Mouse (Mus musculus) A20 (cell line): ENCODE measurements around the gene Samsn1.

Experiments
- DNase-seq: peaks from one replicate; pipeline ENCODE4 v3.0.0-alpha.2; 2011; ENCODE audit warnings: low read depth, low spot score

Gene Samsn1

GRCm38 (mm10) chr16:76022181-76022580 lies at the start of gene Samsn1:
Gene Samsn1, minus strand, starts transcription at chr16:76022281.
- DNase-seq = no peak

GRCm38 (mm10) chr16:76066082-76066635 lies 44.1 kb upstream of the Samsn1 start:
- no peak for DNase-seq

- no peak for DNase-seq
Measured at GRCm38 (mm10) chr16:76054976-76055375, 32.9 kb upstream of the Samsn1 start.

DNA sequence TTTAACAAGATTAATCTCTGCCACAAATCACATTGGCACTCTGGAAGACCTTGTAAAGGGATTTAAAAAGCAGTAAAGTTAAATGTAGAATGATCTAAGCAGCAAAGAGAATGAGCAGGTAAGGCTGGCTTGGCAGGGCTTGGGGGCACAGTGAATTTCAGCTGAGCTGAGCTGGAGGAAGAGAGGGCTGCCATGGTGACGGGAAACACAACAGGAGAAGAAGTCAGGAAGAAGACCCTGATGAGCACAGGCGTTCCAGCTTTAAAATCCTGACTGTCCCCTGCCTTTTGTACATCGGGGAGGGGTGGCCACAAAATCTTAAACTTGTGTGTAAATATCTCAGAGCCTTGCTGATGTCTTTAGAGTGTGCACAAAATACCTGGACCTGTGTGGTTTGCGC lies 32.0 kb upstream of the Samsn1 start:
- no peak for DNase-seq

DNA sequence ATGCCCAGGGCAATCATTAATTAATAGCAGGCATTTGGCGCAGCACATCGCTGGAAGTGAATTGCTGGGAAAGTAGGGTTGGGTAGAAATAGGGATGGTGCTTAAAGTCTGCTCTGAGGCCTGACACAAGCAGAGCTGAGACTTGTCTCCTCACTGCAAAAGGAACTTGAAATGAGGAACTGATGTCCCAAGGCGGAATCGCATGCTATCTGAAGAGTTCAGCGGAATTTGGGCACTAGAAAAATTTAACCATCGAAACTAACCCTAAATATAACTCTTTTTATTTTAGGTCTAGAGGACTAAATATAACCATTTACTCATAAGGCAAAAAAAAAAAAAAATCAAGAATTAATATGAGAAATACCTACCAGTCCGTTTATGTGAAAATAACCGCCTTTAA lies 31.5 kb upstream of the Samsn1 start:
- no peak for DNase-seq

GRCm38 (mm10) chr16:76047066-76047465 lies 25.0 kb upstream of the Samsn1 start:
- DNase-seq = no peak

- no peak for DNase-seq
Measured at GRCm38 (mm10) chr16:76040319-76040945, 18.4 kb upstream of the Samsn1 start.

- DNase-seq = peak; percentile 39
Measured at GRCm38 (mm10) chr16:76019164-76019563, 2.9 kb downstream of the Samsn1 start.

- no peak for DNase-seq
Measured at GRCm38 (mm10) chr16:76003812-76004389, 18.2 kb downstream of the Samsn1 start.

DNA sequence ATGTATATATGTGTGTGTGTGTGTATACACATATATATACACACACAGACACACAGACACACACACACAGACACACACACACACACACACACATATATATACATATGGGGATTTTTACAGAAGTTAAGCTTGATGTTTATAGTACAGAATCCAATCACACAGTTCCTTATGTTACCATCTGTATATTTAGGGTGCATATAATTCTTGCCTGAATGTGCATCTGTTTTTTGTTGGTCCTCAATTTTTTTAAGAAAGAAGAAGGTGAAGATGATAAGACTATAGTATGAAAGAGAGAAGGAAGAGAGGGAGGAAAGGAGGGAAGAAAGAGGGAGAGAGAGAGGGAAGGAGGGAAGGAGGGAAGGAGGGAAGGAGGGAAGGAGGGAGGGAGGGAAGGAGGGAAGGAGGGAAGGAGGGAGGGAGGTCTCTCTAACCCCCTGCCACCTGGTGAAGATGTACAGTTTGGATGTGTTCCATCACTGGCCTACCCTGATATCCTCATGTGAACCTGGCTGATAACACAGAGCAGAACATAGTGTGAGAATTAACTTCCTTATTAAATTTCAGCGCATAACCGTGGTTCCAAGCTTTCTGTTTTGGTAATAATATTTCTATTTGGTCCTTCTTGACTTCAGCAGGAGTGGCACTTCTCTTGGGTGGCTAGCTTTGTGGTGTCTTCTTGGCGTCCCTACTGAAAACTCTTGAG lies 19.1 kb downstream of the Samsn1 start:
- DNase-seq = no peak

DNA sequence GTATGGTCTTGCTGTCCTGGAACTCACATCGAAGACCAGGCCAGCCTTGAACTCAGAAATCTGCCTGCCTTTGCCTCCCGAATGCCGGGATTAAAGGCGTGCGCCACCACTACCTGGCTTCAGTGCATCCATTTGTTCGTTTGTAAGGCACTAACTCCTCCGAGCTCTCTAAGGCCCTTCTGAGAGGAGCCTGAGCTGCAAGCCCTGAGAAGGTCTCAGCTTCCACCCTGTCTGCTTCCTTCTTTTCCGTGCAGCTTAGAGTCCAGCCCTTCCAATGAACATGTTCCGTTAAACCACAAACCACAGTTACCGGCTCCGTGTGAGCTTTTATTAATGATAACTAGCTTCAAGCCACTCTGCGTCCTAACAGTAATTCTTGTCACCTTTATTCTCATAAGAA lies 19.8 kb downstream of the Samsn1 start:
- DNase-seq = no peak

DNA sequence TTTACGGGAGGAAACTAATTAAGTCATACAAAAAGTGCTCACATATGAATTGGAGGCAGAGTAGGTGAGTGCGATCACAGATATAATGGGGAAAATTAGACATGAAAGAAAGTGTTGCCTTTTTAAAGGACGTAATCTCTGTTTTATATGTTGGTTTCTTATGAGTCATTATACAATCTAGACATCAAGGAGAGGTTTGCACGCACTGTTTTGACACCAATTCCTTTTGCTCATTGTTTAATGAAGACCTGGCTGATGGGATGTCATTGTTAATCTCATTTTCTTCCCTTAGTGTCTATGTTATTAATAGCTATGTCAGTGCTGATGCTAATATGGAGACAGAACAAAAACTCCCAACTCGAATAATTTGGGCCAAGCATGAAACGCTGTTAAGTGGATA lies 20.3 kb downstream of the Samsn1 start:
- DNase-seq = no peak

GRCm38 (mm10) chr16:76000127-76000526 lies 22.0 kb downstream of the Samsn1 start:
- no peak for DNase-seq

GRCm38 (mm10) chr16:75990173-75990572 lies 31.9 kb downstream of the Samsn1 start:
- no peak for DNase-seq

DNA sequence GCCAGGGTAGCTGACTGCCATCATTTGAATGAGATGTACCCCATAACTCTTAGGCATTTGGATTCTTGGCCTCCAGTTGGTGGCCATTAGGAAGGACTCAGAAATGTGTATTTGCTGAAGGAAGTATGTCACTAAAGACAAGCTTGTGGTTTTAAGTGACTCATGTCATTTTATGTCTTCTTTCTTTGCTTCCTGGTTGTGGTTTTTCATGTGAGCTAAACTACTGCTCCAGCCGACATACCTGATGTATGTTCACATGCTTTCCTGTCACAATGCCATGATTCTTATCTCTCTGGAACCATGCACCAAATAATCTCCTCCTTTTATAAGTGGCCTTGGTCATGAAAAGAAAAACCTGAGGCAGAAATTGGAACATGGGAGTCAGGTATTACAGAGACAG lies 38.2 kb downstream of the Samsn1 start:
- no peak for DNase-seq

DNA sequence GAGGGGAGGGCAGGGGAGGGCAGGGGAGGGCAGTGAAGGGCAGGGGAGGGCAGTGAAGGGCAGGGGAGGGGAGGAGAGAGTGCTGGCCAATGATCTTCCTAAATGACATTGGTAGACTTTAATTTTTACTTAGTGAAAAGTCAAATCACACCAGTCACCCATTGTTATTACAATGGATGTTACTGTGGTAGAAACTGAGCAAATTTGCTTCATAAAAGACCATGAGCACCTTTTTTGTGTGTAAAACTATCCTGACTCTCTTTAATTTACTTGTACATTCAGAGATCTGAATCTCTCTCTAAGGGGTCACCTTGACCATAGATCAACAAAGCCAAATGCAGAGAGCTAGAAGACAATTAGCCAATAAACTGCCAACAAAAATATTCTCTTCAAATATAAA lies 42.7 kb downstream of the Samsn1 start:
- no peak for DNase-seq

- no peak for DNase-seq
Measured at GRCm38 (mm10) chr16:75977798-75978197, 44.3 kb downstream of the Samsn1 start.

DNA sequence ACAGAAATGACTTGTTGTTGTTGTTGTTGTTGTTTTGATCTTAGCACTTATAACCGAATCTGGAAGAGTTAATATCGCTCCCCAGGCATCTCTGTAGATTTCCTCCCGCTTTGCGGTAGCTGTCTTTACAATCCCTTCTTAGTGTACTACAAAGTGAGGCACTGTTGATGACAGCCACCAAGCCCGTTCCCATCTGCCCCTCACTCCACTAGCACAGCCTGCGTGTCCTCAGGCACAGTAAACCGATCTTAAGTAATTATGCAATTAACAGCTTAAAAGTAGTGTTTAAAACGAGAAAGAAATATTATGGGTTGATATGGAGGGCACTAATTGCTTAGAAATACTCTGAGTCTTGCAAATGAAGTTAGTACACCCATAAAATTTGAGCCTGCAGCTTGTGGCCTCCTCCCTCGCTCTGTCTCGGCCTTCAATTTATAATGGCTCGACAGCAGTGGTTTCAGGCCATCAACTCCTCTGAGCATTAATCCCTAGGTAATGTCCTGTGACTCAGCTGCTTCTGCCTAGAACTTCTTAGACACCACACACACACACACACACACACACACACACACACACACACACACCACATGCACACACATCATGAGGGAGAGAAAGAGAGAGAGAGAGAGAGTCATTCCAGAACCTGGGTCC lies 46.3 kb downstream of the Samsn1 start:
- DNase-seq = no peak

DNA sequence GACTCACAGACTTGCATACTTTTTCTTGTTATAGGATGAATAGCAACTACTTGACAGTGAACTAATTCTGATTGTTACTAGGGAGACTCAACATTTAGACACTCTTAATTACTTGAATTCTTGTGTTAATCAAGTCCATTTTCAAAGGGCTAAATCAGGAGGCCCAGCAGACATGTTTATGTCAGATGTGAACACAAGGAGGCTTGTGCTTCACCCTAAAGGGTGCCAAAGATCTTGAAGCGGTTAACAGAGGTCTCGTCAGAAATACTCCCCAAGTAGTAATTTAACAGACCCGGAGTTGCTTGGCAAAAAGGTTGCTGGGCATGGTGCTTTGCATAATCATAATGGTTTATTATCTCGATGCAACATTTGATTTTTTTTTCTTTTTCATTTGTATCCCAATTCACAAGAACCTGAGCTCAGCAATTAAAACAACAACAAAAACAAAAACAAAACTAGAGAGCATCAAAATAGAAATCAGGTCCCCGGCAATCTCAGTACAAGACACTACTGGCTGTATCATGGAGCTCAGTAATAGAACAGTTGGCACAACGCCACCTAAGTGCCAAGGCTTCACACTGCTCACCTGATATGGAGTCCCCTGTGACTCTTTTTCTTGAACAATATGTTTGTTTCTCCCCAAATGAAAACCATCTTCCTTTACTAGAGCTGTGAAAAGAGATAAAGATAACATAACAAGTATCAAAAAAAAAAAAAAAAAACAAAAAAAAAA lies 51.6 kb downstream of the Samsn1 start:
- DNase-seq = no peak

DNA sequence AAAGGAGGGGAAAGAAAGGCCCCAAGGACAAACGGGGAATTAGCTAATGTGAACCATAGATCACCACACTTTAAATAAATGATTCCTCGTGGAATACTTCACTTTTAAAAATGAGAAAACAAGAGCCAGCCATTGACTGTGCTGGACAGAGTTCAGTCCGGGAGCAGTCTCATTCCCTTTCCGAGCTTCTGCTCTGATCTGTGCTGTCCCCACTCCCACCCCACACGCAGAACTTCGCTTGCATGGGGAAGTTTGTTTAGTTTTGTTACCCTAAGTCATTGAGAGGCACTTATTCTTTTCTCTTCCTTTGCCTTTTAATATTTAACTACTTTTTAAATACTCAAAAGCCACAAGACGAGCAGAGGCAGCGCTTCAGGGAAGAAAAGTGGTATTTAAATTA lies 60.1 kb downstream of the Samsn1 start:
- no peak for DNase-seq

- DNase-seq = no peak
Measured at GRCm38 (mm10) chr16:75961487-75961886, 60.6 kb downstream of the Samsn1 start.

- no peak for DNase-seq
Measured at GRCm38 (mm10) chr16:75961036-75961435, 61.0 kb downstream of the Samsn1 start.
